Mouse (Mus musculus) bone marrow, adult 2 months (tissue): ENCODE data around the gene Catsper1. TPM values are rescaled to one million over a fixed set of nuclear protein-coding genes. Genes with fewer than 3 reads are reported as not detected.

Experiments
- H3K27ac ChIP-seq: fragments of 200-500 bp; 2 replicates; pipeline ENCODE4 v1.5.1; 2012; ENCODE audit warnings: low read depth, mild to moderate bottlenecking, control low read depth, inconsistent platforms, low read length; ENCODE audit not compliant: control insufficient read depth, poor library complexity, insufficient read depth
- H3K4me1 ChIP-seq: fragments of 200-500 bp; 2 replicates; pipeline ENCODE4 v1.6.1; 2011; ENCODE audit warnings: low read length; ENCODE audit not compliant: control insufficient read depth, insufficient read depth
- H3K4me3 ChIP-seq: fragments of 200-500 bp; replicated peaks from 2 replicates; pipeline ENCODE3; 2011; ENCODE audit warnings: mild to moderate bottlenecking, low read depth, low read length, control low read depth; ENCODE audit not compliant: control insufficient read depth
- CTCF ChIP-seq: fragments of 200-500 bp; IDR thresholded peaks from 2 replicates; pipeline ENCODE4 v1.5.1; 2011; ENCODE audit warnings: low read length, control low read depth; ENCODE audit not compliant: control insufficient read depth, insufficient read depth
- POLR2A ChIP-seq: fragments of 200-500 bp; IDR thresholded peaks from 2 replicates; pipeline ENCODE4 v1.6.1; 2011; ENCODE audit warnings: low read depth, mild to moderate bottlenecking, control low read depth, low read length, borderline replicate concordance; ENCODE audit not compliant: control insufficient read depth
- WGBS: fragments of 180-500 bp; shearing (Covaris S2); methylation state at CpG from one replicate; pipeline ENCODE4 v1.1.7; 2018; 5-methylcytosine and 5-hydroxymethylcytosine counted together
- polyA plus RNA-seq: library from polyadenylated mRNA; stranded (reverse); fragments of >200 nt; gene quantifications from 2 replicates; pipeline ENCODE4 v1.2.4, GENCODE M21; 2011; ENCODE audit warnings: low replicate concordance; ENCODE audit not compliant: missing spikeins, insufficient read depth, insufficient read length

Catsper1 gene
- polyA plus RNA-seq, 1 experiment = not detected

DNA sequence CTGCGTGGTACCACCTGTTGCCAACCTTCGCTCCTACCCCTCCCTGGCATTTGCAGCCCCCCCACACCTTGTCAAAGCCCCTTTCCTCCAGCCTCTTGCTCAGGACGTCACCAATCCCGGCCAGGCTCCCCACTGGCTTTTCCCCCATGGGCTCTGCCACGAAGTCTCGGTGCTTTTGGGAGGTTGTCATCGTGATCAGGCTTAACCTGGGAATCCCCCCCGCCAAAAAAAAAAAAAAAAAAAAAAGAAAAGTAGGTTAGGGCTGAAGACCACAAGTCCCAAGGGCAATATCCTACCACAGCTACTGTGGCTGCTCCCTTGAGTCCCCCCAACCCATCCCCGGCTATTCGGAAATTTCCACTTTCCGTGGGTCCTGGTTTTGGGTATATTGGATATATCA is 30.2 kb downstream of the Catsper1 start:
- TF ChIP-seq POLR2A = no peak
- TF ChIP-seq CTCF = no peak
- peaks cover 2% of the 10 kb centered on the region for H3K4me1 ChIP-seq
- peak overlapping the region; percentile 89 for H3K4me3 ChIP-seq
- 5% methylated on average over 11 of the region's 11 CpGs for WGBS
- H3K27ac ChIP-seq = no peak overlapping the region

DNA sequence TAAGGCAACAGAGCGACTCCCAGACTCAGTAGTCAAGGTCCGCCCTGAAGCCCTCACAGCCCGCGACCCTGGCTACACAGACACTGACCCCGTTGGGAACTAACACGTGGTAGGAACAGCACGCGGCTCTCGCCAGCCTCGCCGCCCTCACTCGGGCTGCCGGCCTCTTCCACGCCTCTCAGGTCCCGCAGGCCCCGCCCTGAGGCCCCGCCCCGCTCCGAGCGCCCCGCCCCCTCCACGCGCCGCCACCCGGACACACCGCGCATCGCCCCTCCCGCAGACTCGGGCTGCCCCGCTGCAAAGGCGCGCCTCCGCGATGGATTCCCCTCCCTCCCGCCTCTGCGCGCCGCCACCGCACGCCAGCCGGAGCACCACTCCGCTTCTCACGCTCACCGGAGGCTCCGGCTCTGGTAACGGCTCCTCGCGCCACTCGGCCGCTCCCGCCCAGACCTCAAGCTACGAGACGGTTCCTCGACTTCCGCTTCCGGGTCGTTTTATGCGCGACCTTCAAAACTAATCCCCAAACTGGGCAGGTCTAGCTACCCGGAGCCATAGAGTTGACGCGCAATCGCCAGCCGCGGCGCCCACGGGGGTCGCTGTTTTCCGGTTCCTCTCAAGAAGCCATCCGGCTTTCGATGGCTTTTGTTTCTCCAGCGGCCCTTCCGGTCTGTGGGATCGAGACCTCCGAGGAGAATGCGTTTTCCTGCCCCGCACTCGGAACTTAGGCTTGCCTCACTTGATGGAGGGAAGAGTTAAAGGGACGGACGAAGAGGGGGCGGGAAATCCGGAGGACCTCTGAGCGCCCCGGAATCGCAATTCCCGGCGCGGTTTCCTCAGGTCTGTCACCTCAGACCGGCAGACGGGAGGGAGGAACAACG is 30.9 kb downstream of the Catsper1 start, which contains the start of gene Eif1ad:
Gene Eif1ad, plus strand, starts transcription at position 567 of the 878 bp plus-strand sequence.
- Histone ChIP-seq H3K27ac (peak within 1 kb of the TSS; percentile 98), H3K4me1 (peaks cover 2% of the 10 kb centered on the region), H3K4me3 (peak within 1 kb of the TSS; percentile 100)
- no peak for TF ChIP-seq CTCF
- TF ChIP-seq POLR2A = peak; percentile 46; the same call in 1 of the 2 replicates
- WGBS = under 1% methylated on average over 92 of the region's 92 CpGs

DNA sequence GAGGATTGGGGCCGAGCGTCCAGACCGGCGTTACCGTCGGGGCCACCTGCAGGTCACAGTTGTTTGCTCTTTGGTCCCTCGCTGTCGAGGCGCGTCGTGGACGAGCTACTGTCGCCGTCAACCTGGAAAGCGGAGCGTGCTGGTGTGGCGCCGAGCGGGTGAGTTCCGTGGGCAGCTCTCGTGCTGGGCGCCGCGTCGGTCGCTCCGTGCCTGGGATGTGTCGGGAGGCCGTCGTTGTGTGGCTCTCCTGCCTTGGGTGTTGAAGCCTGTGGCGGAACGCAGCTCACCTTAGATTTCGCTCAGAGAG is 31.5 kb downstream of the Catsper1 start, which contains the start of gene Banf1:
Gene Banf1, minus strand, starts transcription at position 116 of the 307 bp plus-strand sequence.
- WGBS = under 1% methylated on average over 33 of the region's 33 CpGs
- TF ChIP-seq POLR2A = no peak
- no peak for TF ChIP-seq CTCF
- H3K4me3 ChIP-seq = peak within 1 kb of the TSS; percentile 100
- peaks cover 2% of the 10 kb centered on the region for H3K4me1 ChIP-seq
- H3K27ac ChIP-seq = peak within 1 kb of the TSS; percentile 98

DNA sequence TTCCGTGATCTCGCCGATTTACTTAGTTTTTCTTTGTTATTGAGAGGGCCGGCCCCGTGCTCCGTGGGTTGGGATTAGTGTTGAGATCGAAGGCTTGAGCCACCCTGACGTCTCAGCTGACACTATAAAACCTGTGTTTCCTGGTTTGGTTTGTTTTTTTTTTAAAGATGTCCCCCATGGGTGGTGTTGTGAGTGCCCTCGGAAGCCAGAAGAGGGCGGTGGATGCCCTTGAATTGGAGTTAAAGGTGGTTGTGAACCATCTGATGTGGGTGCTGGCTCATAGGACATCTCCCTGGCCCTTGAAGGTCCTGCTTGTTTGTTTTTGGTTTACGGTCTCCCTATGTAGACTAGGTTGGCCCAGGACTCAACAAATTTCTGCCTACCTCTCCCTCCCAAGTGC is 31.9 kb downstream of the Catsper1 start:
- TF ChIP-seq CTCF (peak; percentile 44; the same call in 1 of the 2 replicates), POLR2A (no peak)
- peak overlapping the region; percentile 100 for H3K4me3 ChIP-seq
- 8% methylated on average over 11 of the region's 11 CpGs for WGBS
- H3K27ac ChIP-seq = peak overlapping the region; percentile 98
- H3K4me1 ChIP-seq = peaks cover 2% of the 10 kb centered on the region

DNA sequence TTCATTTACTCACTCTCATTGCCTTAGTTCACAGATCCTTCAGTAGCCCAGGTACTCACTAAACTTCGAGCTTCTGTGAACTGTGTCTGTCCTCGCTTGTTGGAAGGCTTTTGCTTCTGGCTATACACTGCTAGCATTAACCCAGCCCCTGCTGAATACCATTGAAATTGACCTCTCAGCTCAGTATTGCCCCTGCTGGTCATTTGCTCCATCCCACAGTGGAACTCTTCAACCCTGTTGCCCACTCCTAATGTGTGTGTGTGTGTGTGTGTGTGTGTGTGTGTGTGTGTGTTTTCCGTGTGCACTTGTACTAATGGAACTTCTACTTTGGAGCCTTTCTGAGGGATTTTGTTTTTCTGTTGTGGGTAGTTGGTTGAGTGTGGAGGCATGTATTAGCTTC is 35.4 kb downstream of the Catsper1 start:
- TF ChIP-seq POLR2A = no peak
- TF ChIP-seq CTCF = no peak

DNA sequence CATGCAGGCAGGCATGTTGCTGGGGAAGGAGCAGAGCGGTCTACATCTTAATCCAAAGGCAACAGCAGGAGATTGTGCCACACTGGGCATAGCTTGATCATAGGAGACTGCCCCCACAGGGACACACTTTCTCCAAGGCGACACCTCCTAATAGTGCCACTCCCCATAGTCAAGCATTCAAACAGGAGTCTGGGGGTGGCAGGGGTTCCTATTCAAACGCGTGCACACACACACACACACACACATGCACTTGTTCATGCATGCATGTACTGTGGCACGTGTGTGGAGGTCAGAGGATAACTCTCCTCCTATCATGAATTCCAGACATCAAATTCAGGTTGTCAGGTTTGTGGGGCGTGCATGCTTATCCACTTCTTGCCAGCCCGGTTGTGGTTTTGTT is 37.2 kb downstream of the Catsper1 start:
- H3K27ac ChIP-seq = no peak overlapping the region
- TF ChIP-seq CTCF (no peak), POLR2A (no peak)
- 88% methylated on average over 7 of the region's 7 CpGs for WGBS
- no peak overlapping the region for H3K4me3 ChIP-seq
- no peaks in the 10 kb centered on the region; the same call in 1 of the 2 replicates for H3K4me1 ChIP-seq

More for the DNA sequence above, 35.4 kb downstream of the Catsper1 start:
- Histone ChIP-seq H3K4me3 (no peak overlapping the region), H3K27ac (no peak overlapping the region), H3K4me1 (no peaks in the 10 kb centered on the region; the same call in 1 of the 2 replicates)
- 81% methylated on average over 3 of the region's 3 CpGs for WGBS

DNA sequence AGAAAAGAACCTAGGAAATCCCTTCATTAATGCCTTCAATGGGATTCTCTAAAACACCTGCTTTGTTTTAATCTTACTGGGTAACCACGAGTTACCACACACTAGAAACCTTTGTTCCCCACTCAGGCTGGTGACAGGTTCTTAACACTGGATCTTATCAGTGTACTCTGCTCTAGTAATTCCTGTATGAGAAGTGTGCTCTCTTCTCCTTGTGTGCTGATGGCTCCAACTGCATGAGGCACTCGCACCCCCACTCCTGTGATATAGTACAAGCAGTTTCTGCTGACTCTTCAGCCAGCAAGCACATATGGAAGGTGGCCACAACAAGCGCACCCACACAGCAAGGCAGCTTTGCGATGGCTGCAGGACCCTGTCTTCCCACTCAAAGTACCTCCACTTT is 38.6 kb downstream of the Catsper1 start:
- WGBS = 81% methylated on average over 4 of the region's 4 CpGs
- Histone ChIP-seq H3K4me3 (no peak overlapping the region), H3K4me1 (no peaks in the 10 kb centered on the region), H3K27ac (no peak overlapping the region)
- no peak for TF ChIP-seq CTCF
- TF ChIP-seq POLR2A = no peak

DNA sequence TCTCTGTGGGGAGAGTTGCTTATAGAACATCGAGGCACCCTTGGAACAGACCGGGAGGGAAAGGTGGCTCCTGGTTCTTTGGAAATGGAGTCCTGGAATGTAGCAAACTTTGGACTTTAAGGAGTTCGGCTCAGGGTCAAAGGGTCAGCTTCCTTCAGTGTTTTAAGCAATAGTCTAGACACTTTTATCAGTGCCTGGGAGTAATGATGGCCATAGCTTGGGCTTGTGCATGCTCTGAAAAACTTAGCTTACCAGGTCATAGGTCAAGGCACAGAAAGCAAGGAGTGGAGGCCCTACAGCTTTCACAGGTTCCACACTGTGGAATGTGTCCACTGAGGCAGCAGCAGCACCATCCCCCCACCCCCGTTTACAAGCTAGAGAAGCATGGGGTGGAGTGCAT is 39.2 kb downstream of the Catsper1 start:
- TF ChIP-seq POLR2A = no peak
- TF ChIP-seq CTCF = no peak
- no peak overlapping the region for H3K27ac ChIP-seq
- WGBS = 86% methylated on average over 4 of the region's 4 CpGs
- no peaks in the 10 kb centered on the region for H3K4me1 ChIP-seq
- H3K4me3 ChIP-seq = no peak overlapping the region
